Mouse (Mus musculus): ENCODE data around the gene Aak1.

DNA sequence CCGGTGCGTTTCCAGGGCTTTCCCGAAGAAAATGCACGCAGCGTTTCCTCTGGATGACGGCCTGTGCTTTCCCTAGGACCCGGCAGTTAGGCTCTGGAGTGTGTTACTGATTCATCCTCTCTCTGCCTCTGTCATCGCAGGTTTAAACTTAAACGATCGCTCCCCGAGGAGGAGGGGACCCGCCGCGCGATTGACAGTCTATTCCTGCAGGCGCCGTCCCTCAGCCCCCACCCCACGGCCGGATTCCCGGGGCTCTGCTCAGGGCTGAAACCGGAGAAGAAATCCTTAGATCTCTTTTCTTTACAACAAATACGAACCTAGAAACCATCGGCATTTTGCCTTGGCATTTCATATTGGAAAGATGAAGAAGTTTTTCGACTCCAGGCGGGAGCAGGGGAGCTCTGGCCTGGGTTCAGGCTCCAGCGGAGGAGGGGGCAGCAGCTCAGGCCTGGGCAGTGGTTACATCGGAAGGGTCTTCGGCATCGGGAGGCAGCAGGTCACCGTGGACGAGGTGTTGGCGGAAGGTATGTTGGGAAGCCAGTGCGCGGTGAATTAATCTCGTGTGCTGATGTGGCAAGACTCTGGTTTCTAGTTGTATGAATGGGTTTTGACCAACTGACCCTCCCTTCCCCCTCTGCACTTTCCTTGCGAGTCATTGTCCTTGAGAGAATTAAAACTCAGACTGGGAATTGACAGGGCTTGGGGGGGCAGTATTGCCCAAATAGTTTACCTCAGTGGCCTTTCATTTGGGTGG lies 552 bp downstream of the Aak1 start:
- TF ChIP-seq CTCF (IDR thresholded peaks at IDR 0.05; ENCODE audit: extremely low read depth, insufficient read depth, insufficient read length, insufficient replicate concordance) (no peak), POLR2A (IDR thresholded peaks at IDR 0.05; ENCODE audit: low read depth, low read length) (no peak)
